Mouse (Mus musculus) neural tube, embryonic 11.5 days (tissue): Measurements from ENCODE around the gene Ttll11. TPM values are rescaled to one million over a fixed set of nuclear protein-coding genes. Genes with fewer than 3 reads are reported as not detected.
A peak's percentile ranks its signal among the peaks of the same experiment; 100 is the strongest.

Source experiments
- ATAC-seq: fragments of 200-750 bp; cut with Nextera tagmentation; 2 replicates; pipeline ENCODE4 v1.8.0; 2017; ENCODE audit warnings: moderate number of reproducible peaks, mild to moderate bottlenecking, moderate TSS enrichment, moderate library complexity; ENCODE audit not compliant: insufficient read depth, low FRiP score, low TSS enrichment
- DNase-seq: peaks from one replicate; pipeline ENCODE4 v3.0.0-alpha.2; 2015; ENCODE audit warnings: low spot score
- H3K27ac ChIP-seq: fragments of 300-500 bp; sonication (generic); 2 replicates; pipeline ENCODE4 v1.5.1; 2014; ENCODE audit warnings: low read depth, mild to moderate bottlenecking, low read length
- H3K27me3 ChIP-seq: fragments of 300-500 bp; sonication (generic); 2 replicates; pipeline ENCODE4 v1.6.1; 2014; ENCODE audit warnings: mild to moderate bottlenecking, low read length, mixed read lengths; ENCODE audit not compliant: control insufficient read depth, insufficient read depth
- H3K36me3 ChIP-seq: fragments of 300-500 bp; sonication (generic); 2 replicates; pipeline ENCODE4 v1.6.1; 2014; ENCODE audit warnings: mild to moderate bottlenecking, low read length, moderate library complexity, mixed read lengths; ENCODE audit not compliant: control insufficient read depth, insufficient read depth
- H3K4me1 ChIP-seq: fragments of 300-500 bp; sonication (generic); 2 replicates; pipeline ENCODE4 v1.6.1; 2014; ENCODE audit warnings: low read length, mixed read lengths; ENCODE audit not compliant: control insufficient read depth, insufficient read depth
- H3K4me2 ChIP-seq: fragments of 300-500 bp; sonication (generic); 2 replicates; pipeline ENCODE4 v1.6.1; 2014; ENCODE audit warnings: low read depth, mild to moderate bottlenecking, moderate library complexity
- H3K4me3 ChIP-seq: fragments of 300-500 bp; sonication (generic); 2 replicates; pipeline ENCODE4 v1.5.1; 2014; ENCODE audit warnings: low read depth, low read length
- H3K9ac ChIP-seq: fragments of 300-500 bp; sonication (generic); 2 replicates; pipeline ENCODE4 v1.6.1; 2014; ENCODE audit warnings: mild to moderate bottlenecking, low read length
- H3K9me3 ChIP-seq: fragments of 300-500 bp; sonication (generic); 2 replicates; pipeline ENCODE4 v1.6.1; 2016; ENCODE audit warnings: low read length; ENCODE audit not compliant: control insufficient read depth
- WGBS: fragments of 180-500 bp; shearing (Covaris S2); extraction: QIAGEN DNeasy Blood & Tissue Kit; methylation state at CpG from one replicate; pipeline ENCODE4 v1.1.7; 2014; 5-methylcytosine and 5-hydroxymethylcytosine counted together
- polyA plus RNA-seq: library from polyadenylated mRNA; unstranded; fragments of >200 nt; fragmentation: Nextera tagmentation; extraction: Ambion mirVana; gene quantifications from 2 replicates; pipeline ENCODE4 v1.2.1, GENCODE M21; 2014

The Ttll11 gene
- polyA plus RNA-seq, 1 experiment from 2014 or later: 2.1 TPM

DNA sequence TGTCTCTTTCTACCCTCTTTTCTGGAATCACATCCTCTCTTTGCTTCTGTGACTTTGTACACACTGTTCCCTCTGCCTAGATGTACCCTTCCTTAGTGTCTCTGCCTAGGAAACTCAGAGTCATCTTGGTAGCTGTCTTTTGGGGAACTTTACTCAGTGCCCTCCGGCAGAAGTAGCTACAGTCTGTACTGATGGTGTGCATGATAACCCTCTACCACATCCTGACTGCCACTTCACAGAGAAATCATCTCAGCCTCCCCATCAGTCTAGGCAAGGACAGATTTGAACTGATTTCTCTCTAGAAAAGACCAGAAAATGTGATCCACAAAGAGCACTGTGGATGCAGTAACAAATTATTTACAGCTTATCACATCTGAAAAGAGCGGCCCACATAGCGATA, 2.2 kb upstream of the Ttll11 start:
- Histone ChIP-seq H3K9me3 (no peaks in the 10 kb centered on the region), H3K27ac (no peak overlapping the region), H3K4me3 (no peak overlapping the region), H3K4me2 (no peak overlapping the region), H3K27me3 (no peaks in the 10 kb centered on the region), H3K36me3 (no peaks in the 10 kb centered on the region), H3K9ac (no peak overlapping the region), H3K4me1 (peaks cover 10% of the 10 kb centered on the region; the same call in 1 of the 2 replicates)
- ATAC-seq (no peak), DNase-seq (no peak)
- WGBS: 85% methylated on average over 3 of the region's 3 CpGs

DNA sequence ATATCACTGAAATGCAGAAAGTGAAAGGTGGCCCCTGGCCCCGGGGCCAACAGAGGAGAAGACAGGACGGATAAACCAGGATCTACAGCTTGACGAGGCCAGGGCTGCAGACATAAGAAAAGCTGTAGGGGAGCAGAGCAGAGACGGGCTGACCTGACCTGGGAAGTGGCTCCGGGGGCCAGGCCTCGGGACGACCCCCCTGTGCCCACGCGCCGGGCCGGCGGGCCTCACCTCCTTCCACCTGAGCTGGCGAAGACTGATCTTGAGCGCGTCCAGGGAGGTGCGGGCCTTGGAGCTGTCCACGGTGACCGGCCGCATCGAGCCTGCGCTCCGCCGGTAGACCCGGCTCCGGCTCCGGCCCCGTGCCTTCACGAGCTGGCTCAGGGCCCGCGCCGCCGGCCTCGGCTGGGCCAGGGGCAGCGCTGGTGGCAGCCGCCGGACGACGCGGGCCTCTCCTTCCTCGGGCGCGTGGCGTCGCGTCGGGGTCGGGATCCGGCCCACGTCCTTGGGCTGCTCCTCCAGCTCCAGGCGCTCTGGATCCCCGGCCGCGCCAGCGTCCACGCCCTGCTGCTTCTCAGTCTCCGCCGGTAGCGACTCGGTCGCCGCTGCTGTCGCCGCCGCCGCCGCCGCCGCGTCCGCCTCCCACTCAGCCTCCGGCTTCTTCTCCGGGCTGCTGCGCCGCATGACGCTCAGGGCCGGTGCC, 621 bp downstream of the Ttll11 start:
- peak; percentile 61 for DNase-seq

DNA sequence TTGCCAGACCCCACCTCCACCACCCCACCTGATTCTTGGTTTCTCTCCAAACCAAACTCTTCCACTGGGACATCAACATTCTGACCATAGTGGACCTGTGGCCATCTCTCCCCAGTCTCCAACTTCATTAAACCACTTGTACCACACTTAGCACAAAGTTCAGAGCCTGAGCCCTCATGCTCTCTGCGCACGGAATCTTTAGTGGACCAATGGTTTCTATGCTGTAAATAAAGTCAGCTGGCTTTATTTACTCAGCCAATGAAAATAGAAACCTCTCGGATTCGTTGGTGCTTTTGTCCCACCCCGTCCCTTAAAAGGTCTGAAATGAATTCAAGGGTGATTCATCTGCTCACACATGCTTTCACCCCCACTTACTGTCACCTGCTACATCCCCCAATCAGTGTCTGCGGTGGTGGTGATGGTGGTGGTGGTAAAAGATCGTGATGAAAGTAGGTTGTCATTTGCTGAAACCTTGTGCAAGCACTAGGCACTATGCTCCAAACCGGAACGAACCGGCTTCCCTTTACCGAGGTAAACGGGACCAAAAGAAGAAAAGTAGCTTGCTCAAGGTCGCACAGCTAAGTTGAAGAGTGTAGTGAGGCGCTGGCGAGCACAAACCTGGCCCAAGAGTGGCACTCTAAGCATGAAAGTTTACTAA, 1.3 kb downstream of the Ttll11 start:
- DNase-seq (peak; percentile 35), ATAC-seq (no peak)
- H3K4me2 ChIP-seq: peak overlapping the region; percentile 95
- H3K4me1 ChIP-seq: peaks cover 10% of the 10 kb centered on the region; the same call in 1 of the 2 replicates
- H3K9ac ChIP-seq: peak overlapping the region; percentile 84
- no peaks in the 10 kb centered on the region for H3K36me3 ChIP-seq
- H3K27ac ChIP-seq: no peak overlapping the region
- no peaks in the 10 kb centered on the region for H3K27me3 ChIP-seq
- no peaks in the 10 kb centered on the region for H3K9me3 ChIP-seq
- WGBS: 25% methylated on average over 15 of the region's 15 CpGs
- H3K4me3 ChIP-seq: peak overlapping the region; percentile 80

More for the DNA sequence above, 621 bp downstream of the Ttll11 start:
- Histone ChIP-seq H3K4me1 (peaks cover 10% of the 10 kb centered on the region; the same call in 1 of the 2 replicates), H3K36me3 (no peaks in the 10 kb centered on the region), H3K9me3 (no peaks in the 10 kb centered on the region), H3K4me3 (peak overlapping the region; percentile 80), H3K27ac (peak overlapping the region; percentile 69), H3K9ac (peak overlapping the region; percentile 84), H3K4me2 (peak overlapping the region; percentile 95), H3K27me3 (no peaks in the 10 kb centered on the region)
- 2% methylated on average over 35 of the region's 76 CpGs for WGBS
- peak; percentile 77 for ATAC-seq

DNA sequence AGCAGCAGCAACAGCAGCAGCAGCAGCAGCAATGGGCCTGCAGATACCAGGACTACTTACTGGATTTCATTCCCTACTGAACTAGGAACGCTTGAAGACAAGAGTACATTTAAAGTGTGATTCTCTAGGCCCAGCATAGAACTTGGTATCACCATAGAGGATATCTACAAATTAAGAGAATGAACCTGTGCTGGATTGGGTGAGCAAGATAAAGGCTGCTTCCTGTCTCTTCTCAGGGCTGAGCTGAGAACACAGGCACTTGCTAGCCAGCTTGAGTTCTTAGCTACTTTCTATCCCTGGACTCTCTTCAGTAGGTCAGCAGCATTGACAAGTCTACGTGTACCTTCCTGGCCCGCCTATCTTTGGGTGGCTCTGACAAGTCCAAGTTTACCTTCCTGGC, 2.0 kb downstream of the Ttll11 start:
- 93% methylated on average over 3 of the region's 3 CpGs for WGBS
- no peak overlapping the region for H3K9ac ChIP-seq
- H3K4me1 ChIP-seq: peaks cover 10% of the 10 kb centered on the region; the same call in 1 of the 2 replicates
- no peaks in the 10 kb centered on the region for H3K36me3 ChIP-seq
- H3K4me3 ChIP-seq: no peak overlapping the region
- no peak overlapping the region for H3K27ac ChIP-seq
- H3K27me3 ChIP-seq: no peaks in the 10 kb centered on the region
- ATAC-seq: no peak
- DNase-seq: no peak
- H3K4me2 ChIP-seq: peak overlapping the region; percentile 95; the same call in 1 of the 2 replicates
- no peaks in the 10 kb centered on the region for H3K9me3 ChIP-seq

DNA sequence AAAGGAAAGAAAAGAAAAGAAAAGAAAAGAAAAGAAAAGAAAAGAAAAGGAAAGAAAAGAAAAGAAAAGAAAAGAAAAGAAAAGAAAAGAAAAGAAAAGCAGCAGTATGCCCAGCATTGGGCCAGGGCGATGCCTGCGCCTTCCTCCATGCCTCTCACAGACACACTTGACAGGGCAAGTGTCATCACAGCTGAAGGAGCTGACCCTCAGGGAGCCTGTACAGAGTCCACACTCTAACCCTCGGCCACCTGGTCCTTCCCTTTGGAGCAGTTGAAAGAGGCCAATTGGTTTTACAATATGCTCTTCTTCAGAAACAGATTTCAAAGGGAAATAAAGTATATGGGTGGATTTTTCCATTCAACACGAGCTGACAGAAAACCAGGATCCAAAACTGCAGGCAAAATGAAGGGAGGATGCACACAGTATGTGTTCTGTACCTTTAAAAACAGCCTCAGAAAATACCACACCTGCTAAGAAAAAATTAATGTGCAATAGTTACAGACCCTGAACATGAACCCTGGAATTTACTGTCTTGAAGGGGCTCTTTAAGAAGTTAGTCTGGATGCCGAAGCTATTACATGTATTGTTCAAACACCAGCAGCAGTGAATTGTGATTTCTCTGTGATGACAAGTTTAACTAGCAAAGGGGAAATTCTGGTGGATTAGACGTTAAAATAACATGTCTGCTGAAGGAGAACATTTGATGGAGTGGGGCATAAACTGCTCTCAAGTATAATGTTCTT, 7.3 kb downstream of the Ttll11 start:
- no peak overlapping the region for H3K4me3 ChIP-seq
- H3K9ac ChIP-seq: no peak overlapping the region
- DNase-seq: no peak

DNA sequence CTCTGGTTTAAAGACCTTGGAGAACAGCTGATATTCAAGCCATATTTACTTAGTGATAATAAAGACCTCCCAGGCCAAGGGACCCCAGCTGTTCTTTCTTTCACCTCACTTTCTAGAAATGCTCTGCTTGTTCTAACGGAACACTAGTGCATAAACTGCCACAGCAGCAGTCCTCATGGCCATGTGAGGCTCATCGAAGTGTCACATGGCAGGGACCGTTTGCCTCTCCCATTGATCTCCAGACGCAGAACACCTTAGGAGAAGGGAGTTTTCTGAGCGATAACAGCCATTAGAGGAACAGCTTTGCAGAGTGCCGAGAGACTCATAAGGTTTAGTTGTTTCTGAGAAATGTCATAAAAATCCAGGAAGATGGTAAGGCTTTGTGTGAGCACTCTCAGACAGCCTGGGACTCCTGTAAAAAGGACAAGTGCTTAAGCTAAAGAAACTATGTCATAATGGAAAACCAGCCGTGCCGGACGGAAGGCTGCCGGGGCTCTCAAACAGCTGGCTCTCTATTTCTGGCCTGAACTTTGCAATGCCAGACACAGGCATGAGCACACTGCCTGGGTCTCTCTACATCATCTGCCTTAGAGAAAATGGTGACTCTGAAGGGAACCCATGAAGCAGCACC, 13.7 kb downstream of the Ttll11 start:
- Histone ChIP-seq H3K27ac (no peak overlapping the region), H3K4me2 (no peak overlapping the region), H3K27me3 (no peaks in the 10 kb centered on the region), H3K4me1 (peaks cover 2% of the 10 kb centered on the region; the same call in 1 of the 2 replicates), H3K9ac (no peak overlapping the region), H3K36me3 (no peaks in the 10 kb centered on the region), H3K4me3 (no peak overlapping the region), H3K9me3 (no peaks in the 10 kb centered on the region)
- WGBS: 71% methylated on average over 10 of the region's 10 CpGs
- no peak for DNase-seq
- ATAC-seq: no peak

More for the DNA sequence above, 7.3 kb downstream of the Ttll11 start:
- no peak for ATAC-seq
- Histone ChIP-seq H3K4me2 (no peak overlapping the region), H3K9me3 (no peaks in the 10 kb centered on the region), H3K4me1 (peaks cover 3% of the 10 kb centered on the region; the same call in 1 of the 2 replicates), H3K27me3 (no peaks in the 10 kb centered on the region), H3K36me3 (no peaks in the 10 kb centered on the region), H3K27ac (no peak overlapping the region)
- WGBS: 64% methylated on average over 6 of the region's 6 CpGs

DNA sequence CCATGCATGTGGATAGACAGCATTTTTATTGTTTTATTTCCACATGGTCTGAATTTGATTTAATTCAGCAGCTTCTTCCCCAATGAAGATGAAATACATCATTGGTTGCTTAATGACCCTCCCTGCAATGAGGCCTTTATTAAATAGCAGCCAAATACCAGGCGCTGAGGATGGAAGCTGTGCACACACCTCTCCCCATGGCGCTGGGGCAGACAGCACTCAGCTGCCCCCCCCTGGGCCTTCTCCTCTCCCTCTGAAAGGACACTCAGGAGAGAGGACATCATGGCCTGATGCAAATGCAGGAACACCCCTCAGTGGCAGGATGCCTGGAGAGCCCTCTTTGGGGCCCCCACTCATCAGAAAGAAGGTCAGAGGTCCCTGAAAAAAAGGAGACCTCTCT, 16.4 kb downstream of the Ttll11 start:
- Histone ChIP-seq H3K9me3 (no peaks in the 10 kb centered on the region), H3K4me1 (no peaks in the 10 kb centered on the region), H3K4me3 (no peak overlapping the region), H3K4me2 (no peak overlapping the region), H3K9ac (no peak overlapping the region), H3K36me3 (no peaks in the 10 kb centered on the region), H3K27me3 (no peaks in the 10 kb centered on the region), H3K27ac (no peak overlapping the region)
- no peak for ATAC-seq
- whole genome bisulfite sequencing: 59% methylated on average over 2 of the region's 2 CpGs
- no peak for DNase-seq

DNA sequence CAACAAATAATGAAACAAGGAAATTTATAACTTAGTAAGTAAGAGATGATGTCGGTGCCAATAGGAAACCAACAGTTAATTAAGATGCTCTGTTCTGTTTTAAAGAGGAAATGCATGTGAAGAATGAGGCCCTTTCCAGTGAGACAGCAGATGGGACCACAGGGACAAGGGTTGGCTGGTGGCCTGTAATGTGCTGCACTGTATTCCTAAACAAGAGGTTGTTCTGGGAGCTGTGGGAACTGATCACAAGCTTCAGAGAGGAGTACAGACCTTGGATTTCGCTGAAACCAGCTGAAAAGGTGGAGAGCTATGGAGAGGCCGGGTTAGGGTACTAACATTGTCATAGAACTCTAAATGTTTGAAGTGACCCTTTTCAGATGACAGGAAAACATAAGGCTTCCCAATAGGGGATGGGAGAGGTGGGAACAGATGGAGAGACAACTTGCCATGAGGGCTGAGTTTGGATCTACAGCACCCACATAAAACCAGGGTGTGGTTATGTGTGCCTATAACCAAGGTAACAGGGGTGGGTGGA, 18.1 kb downstream of the Ttll11 start:
- Histone ChIP-seq H3K27ac (no peak overlapping the region), H3K4me1 (no peaks in the 10 kb centered on the region), H3K9ac (no peak overlapping the region), H3K36me3 (no peaks in the 10 kb centered on the region), H3K27me3 (no peaks in the 10 kb centered on the region), H3K9me3 (no peaks in the 10 kb centered on the region), H3K4me2 (no peak overlapping the region), H3K4me3 (no peak overlapping the region)
- 87% methylated on average over 3 of the region's 3 CpGs for WGBS
- no peak for ATAC-seq
- DNase-seq: no peak
